Mouse (Mus musculus) liver, postnatal 0 days (tissue): ENCODE data around the gene Trim25.

ENCODE experiments used
- CTCF ChIP-seq: sonication (generic); IDR thresholded peaks from 2 replicates; pipeline ENCODE4 v1.5.1; 2016; ENCODE audit warnings: antibody characterized with exemption, low read depth
- EP300 ChIP-seq: IDR thresholded peaks from 2 replicates; pipeline ENCODE4 v1.6.1; 2016; ENCODE audit warnings: antibody characterized with exemption, low read depth, mild to moderate bottlenecking

DNA sequence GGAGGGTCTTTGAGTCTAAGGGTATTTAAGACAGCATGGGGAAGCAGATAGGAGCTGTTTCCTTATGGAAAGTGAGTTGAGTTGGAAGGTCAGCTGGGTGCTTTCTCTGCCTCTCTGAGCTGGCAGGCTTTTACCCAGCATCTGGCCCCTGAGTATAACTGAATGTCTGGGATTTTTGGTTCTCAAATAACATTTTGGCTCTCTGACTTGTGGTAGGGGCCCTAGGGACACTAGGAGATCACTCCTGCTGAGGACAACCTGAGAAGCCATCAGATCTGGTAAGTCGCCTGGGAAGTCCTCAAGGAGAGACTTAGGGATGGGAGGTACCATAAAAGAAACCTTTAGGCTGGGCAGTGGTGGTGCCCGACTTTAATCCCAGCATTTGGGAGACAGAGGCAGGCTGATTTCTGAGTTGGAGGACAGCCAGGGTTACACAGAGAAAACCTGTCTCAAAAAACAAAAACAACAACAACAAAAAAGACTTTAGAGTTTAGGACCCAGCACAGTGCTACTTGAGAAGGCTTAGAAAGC, 28.9 kb upstream of the Trim25 start, which contains the start of gene Coil:
- TF ChIP-seq CTCF: no peak
- TF ChIP-seq EP300: no peak
